Mouse (Mus musculus) myocyte (in vitro differentiated cells): ENCODE measurements at regions not wholly inside any gene's neighbourhood (a gene's known extent, or its start where the extent isn't known, plus 50 kb on each side); places are given as distances from the start of the nearest gene placed in this dataset.

ENCODE experiments used
- H3K27me3 ChIP-seq: one replicate; pipeline ENCODE4 v1.6.1; 2011; ENCODE audit not compliant: control insufficient read depth, insufficient read depth, insufficient read length
- H3K36me3 ChIP-seq: one replicate; pipeline ENCODE4 v1.6.1; 2011; ENCODE audit not compliant: control insufficient read depth, insufficient read depth
- H3K4me2 ChIP-seq: one replicate; pipeline ENCODE4 v1.6.1; 2011; ENCODE audit warnings: low read depth, control low read depth
- H3K4me3 ChIP-seq: one replicate; pipeline ENCODE4 v1.5.1; 2011; ENCODE audit warnings: mild to moderate bottlenecking, control low read depth, moderate library complexity
- H3K79me2 ChIP-seq: one replicate; pipeline ENCODE4 v1.6.1; 2011; ENCODE audit not compliant: control insufficient read depth, insufficient read depth
- H3ac ChIP-seq: one replicate; pipeline ENCODE4 v1.6.1; 2011; ENCODE audit not compliant: control insufficient read depth, insufficient read length
- CEBPB ChIP-seq: IDR thresholded peaks from 2 replicates; pipeline ENCODE4 v1.6.1; 2011; ENCODE audit warnings: mild to moderate bottlenecking, moderate library complexity; ENCODE audit not compliant: poor library complexity, insufficient read depth, severe bottlenecking
- E2F4 ChIP-seq: IDR thresholded peaks from one replicate; pipeline ENCODE4 v1.6.1; 2011; ENCODE audit warnings: mild to moderate bottlenecking, control low read depth, moderate library complexity; ENCODE audit not compliant: insufficient read depth
- MAX ChIP-seq: IDR thresholded peaks from one replicate; pipeline ENCODE4 v1.6.1; 2011; ENCODE audit warnings: low read depth, mild to moderate bottlenecking, control low read depth
- MYOD1 ChIP-seq, 3 experiments: IDR thresholded peaks; one replicate each; pipeline ENCODE4 v1.6.1; 2011; ENCODE audit warnings: control low read depth in 2 of 3, low read depth in 2 of 3, mild to moderate bottlenecking in 2 of 3, moderate library complexity in 1 of 3; ENCODE audit not compliant: insufficient read length in 2 of 3, control insufficient read depth in 1 of 3
- MYOG ChIP-seq, 3 experiments: IDR thresholded peaks; one replicate each; pipeline ENCODE4 v1.6.1; 2011; ENCODE audit warnings: control low read depth in 2 of 3, low read depth in 2 of 3, mild to moderate bottlenecking in 2 of 3; ENCODE audit not compliant: insufficient read length in 2 of 3, control insufficient read depth in 1 of 3, insufficient read depth in 1 of 3
- POLR2A ChIP-seq: IDR thresholded peaks from one replicate; pipeline ENCODE4 v1.6.1; 2011; ENCODE audit warnings: low read depth, mild to moderate bottlenecking, control low read depth, moderate library complexity; ENCODE audit not compliant: insufficient read length
- POLR2AphosphoS2 ChIP-seq: IDR thresholded peaks from one replicate; pipeline ENCODE4 v1.6.1; 2011; ENCODE audit warnings: low read depth, control low read depth; ENCODE audit not compliant: insufficient read length
- REST ChIP-seq: IDR thresholded peaks from one replicate; pipeline ENCODE4 v1.6.1; 2011; ENCODE audit warnings: mild to moderate bottlenecking, control low read depth, moderate library complexity; ENCODE audit not compliant: insufficient read depth, insufficient read length
- SRF ChIP-seq: IDR thresholded peaks from one replicate; pipeline ENCODE4 v1.6.1; 2011; ENCODE audit warnings: low read depth; ENCODE audit not compliant: control insufficient read depth, insufficient read length
- TCF12 ChIP-seq: IDR thresholded peaks from one replicate; pipeline ENCODE4 v1.6.1; 2011; ENCODE audit warnings: mild to moderate bottlenecking, control low read depth; ENCODE audit not compliant: poor library complexity, insufficient read depth, severe bottlenecking
- TCF3 ChIP-seq: IDR thresholded peaks from one replicate; pipeline ENCODE4 v1.6.1; 2011; ENCODE audit warnings: low read depth, control low read depth; ENCODE audit not compliant: insufficient read length
- USF1 ChIP-seq: IDR thresholded peaks from one replicate; pipeline ENCODE4 v1.6.1; 2011; ENCODE audit warnings: low read depth, mild to moderate bottlenecking, control low read depth, moderate library complexity

GRCm38 (mm10) chr13:44042730-44043493 lies 258.3 kb downstream of the Cd83 start:
- Histone ChIP-seq H3K79me2 (no peaks in the 10 kb centered on the region), H3K36me3 (no peaks in the 10 kb centered on the region), H3K4me3 (no peak overlapping the region), H3ac (no peak overlapping the region), H3K27me3 (no peaks in the 10 kb centered on the region), H3K4me2 (no peak overlapping the region)
- TF ChIP-seq MYOG (IDR thresholded peaks at IDR 0.05; ENCODE audit: control insufficient read depth in 1 of 3, insufficient read depth in 1 of 3, insufficient read length in 2 of 3, low read depth in 2 of 3) (no peak), POLR2A (no peak), TCF3 (no peak), USF1 (no peak), E2F4 (no peak), SRF (no peak), MYOD1 (IDR thresholded peaks at IDR 0.05; ENCODE audit: control insufficient read depth in 1 of 3, insufficient read length in 2 of 3, low read depth in 2 of 3) (no peak), POLR2AphosphoS2 (no peak), CEBPB (no peak), TCF12 (no peak), MAX (no peak), REST (no peak)

GRCm38 (mm10) chr13:44043494-44043885 lies 258.9 kb downstream of the Cd83 start:
- no peaks in the 10 kb centered on the region for H3K79me2 ChIP-seq
- H3K4me2 ChIP-seq: no peak overlapping the region
- no peaks in the 10 kb centered on the region for H3K36me3 ChIP-seq
- H3K27me3 ChIP-seq: no peaks in the 10 kb centered on the region
- H3K4me3 ChIP-seq: no peak overlapping the region
- H3ac ChIP-seq: no peak overlapping the region
- TF ChIP-seq POLR2AphosphoS2: no peak

GRCm38 (mm10) chr13:44044546-44045216 lies 260.1 kb downstream of the Cd83 start:
- no peak for TF ChIP-seq TCF12
- no peak for TF ChIP-seq TCF3
- TF ChIP-seq MAX: no peak
- no peak for TF ChIP-seq MYOD1 (IDR thresholded peaks at IDR 0.05; ENCODE audit: control insufficient read depth in 1 of 3, insufficient read length in 2 of 3, low read depth in 2 of 3)
- no peak for TF ChIP-seq SRF
- TF ChIP-seq POLR2AphosphoS2: no peak
- no peak for TF ChIP-seq REST
- no peak for TF ChIP-seq MYOG (IDR thresholded peaks at IDR 0.05; ENCODE audit: control insufficient read depth in 1 of 3, insufficient read depth in 1 of 3, insufficient read length in 2 of 3, low read depth in 2 of 3)
- TF ChIP-seq CEBPB: no peak
- no peak for TF ChIP-seq POLR2A
- no peak for TF ChIP-seq E2F4
- TF ChIP-seq USF1: no peak
- no peaks in the 10 kb centered on the region for H3K79me2 ChIP-seq
- H3ac ChIP-seq: no peak overlapping the region
- no peaks in the 10 kb centered on the region for H3K36me3 ChIP-seq
- H3K4me2 ChIP-seq: no peak overlapping the region
- H3K4me3 ChIP-seq: no peak overlapping the region
- no peaks in the 10 kb centered on the region for H3K27me3 ChIP-seq

GRCm38 (mm10) chr13:44046436-44046835 lies 261.9 kb downstream of the Cd83 start:
- Histone ChIP-seq H3K27me3 (no peaks in the 10 kb centered on the region), H3K79me2 (no peaks in the 10 kb centered on the region), H3ac (no peak overlapping the region), H3K36me3 (no peaks in the 10 kb centered on the region), H3K4me2 (no peak overlapping the region), H3K4me3 (no peak overlapping the region)
- TF ChIP-seq MYOG (IDR thresholded peaks at IDR 0.05; ENCODE audit: control insufficient read depth in 1 of 3, insufficient read depth in 1 of 3, insufficient read length in 2 of 3, low read depth in 2 of 3) (no peak), SRF (no peak), MAX (no peak)

- TF ChIP-seq MYOD1 (IDR thresholded peaks at IDR 0.05; ENCODE audit: control insufficient read depth in 1 of 3, insufficient read length in 2 of 3, low read depth in 2 of 3) (no peak), POLR2A (no peak), USF1 (no peak), MYOG (IDR thresholded peaks at IDR 0.05; ENCODE audit: control insufficient read depth in 1 of 3, insufficient read depth in 1 of 3, insufficient read length in 2 of 3, low read depth in 2 of 3) (no peak), REST (no peak), E2F4 (no peak), TCF12 (no peak), TCF3 (no peak), POLR2AphosphoS2 (no peak), SRF (no peak), CEBPB (no peak), MAX (no peak)
These were observed 269.6 kb downstream of the Cd83 start for GRCm38 (mm10) chr13:44054157-44054556.

More at GRCm38 (mm10) chr13:44054157-44054556, 269.6 kb downstream of the Cd83 start:
- Histone ChIP-seq H3K79me2 (no peaks in the 10 kb centered on the region), H3K4me2 (no peak overlapping the region), H3K4me3 (no peak overlapping the region), H3K27me3 (no peaks in the 10 kb centered on the region), H3K36me3 (no peaks in the 10 kb centered on the region), H3ac (no peak overlapping the region)
